Mouse (Mus musculus) liver, embryonic 11.5 days (tissue): ENCODE measurements at regions not wholly inside any gene's neighbourhood (a gene's known extent, or its start where the extent isn't known, plus 50 kb on each side); places are given as distances from the start of the nearest gene placed in this dataset.
A peak's percentile ranks its signal among the peaks of the same experiment; 100 is the strongest.

ENCODE experiments used
- ATAC-seq: fragments of 200-750 bp; cut with Nextera tagmentation; replicated peaks from 2 replicates; pipeline ENCODE4 v1.8.0; 2017; ENCODE audit warnings: moderate number of reproducible peaks, mild to moderate bottlenecking, moderate TSS enrichment, moderate library complexity; ENCODE audit not compliant: low FRiP score
- DNase-seq: peaks from one replicate; pipeline ENCODE4 v3.0.0-alpha.2; 2017; ENCODE audit warnings: low spot score
- H3K27ac ChIP-seq: fragments of 300-500 bp; sonication (generic); 2 replicates; pipeline ENCODE4 v1.5.1; 2014; ENCODE audit warnings: mild to moderate bottlenecking, low read depth, low read length, control low read depth
- H3K27me3 ChIP-seq: fragments of 300-500 bp; sonication (generic); replicated peaks from 2 replicates; pipeline ENCODE4 v1.6.1; 2014; ENCODE audit warnings: low read length, mixed read lengths; ENCODE audit not compliant: control insufficient read depth, insufficient read depth
- H3K36me3 ChIP-seq: fragments of 300-500 bp; sonication (generic); 2 replicates; pipeline ENCODE4 v1.6.1; 2014; ENCODE audit warnings: mild to moderate bottlenecking, low read length, moderate library complexity, mixed read lengths; ENCODE audit not compliant: control insufficient read depth, insufficient read depth
- H3K4me1 ChIP-seq: fragments of 300-500 bp; sonication (generic); replicated peaks from 2 replicates; pipeline ENCODE4 v1.6.1; 2014; ENCODE audit warnings: low read length, mixed read lengths; ENCODE audit not compliant: control insufficient read depth, insufficient read depth
- H3K4me2 ChIP-seq: fragments of 300-500 bp; sonication (generic); 2 replicates; pipeline ENCODE4 v1.6.1; 2014; ENCODE audit warnings: mild to moderate bottlenecking, control low read depth, moderate library complexity
- H3K4me3 ChIP-seq: fragments of 300-500 bp; sonication (generic); 2 replicates; pipeline ENCODE4 v1.5.1; 2014; ENCODE audit warnings: low read depth, low read length, control low read depth
- H3K9ac ChIP-seq: fragments of 300-500 bp; sonication (generic); 2 replicates; pipeline ENCODE4 v1.6.1; 2014; ENCODE audit warnings: low read depth, low read length, control low read depth
- H3K9me3 ChIP-seq: fragments of 300-500 bp; sonication (generic); 2 replicates; pipeline ENCODE4 v1.6.1; 2016; ENCODE audit warnings: low read length, inconsistent platforms, mixed read lengths; ENCODE audit not compliant: control insufficient read depth
- WGBS: fragments of 180-500 bp; shearing (Covaris S2); extraction: QIAGEN DNeasy Blood & Tissue Kit; methylation state at CpG from one replicate; pipeline ENCODE4 v1.1.7; 2014; 5-methylcytosine and 5-hydroxymethylcytosine counted together

- H3K9me3 ChIP-seq = no peaks in the 10 kb centered on the region
- H3K9ac ChIP-seq = no peak overlapping the region
- no peaks in the 10 kb centered on the region for H3K36me3 ChIP-seq
- H3K27me3 ChIP-seq = no peaks in the 10 kb centered on the region
- H3K4me1 ChIP-seq = no peaks in the 10 kb centered on the region
- ATAC-seq (no peak), DNase-seq (no peak)
- H3K4me2 ChIP-seq = no peak overlapping the region
- no peak overlapping the region for H3K27ac ChIP-seq
- 80% methylated on average over 4 of the region's 4 CpGs for WGBS
- no peak overlapping the region for H3K4me3 ChIP-seq
These were observed 150.5 kb upstream of the Wdr11 start for GRCm38 (mm10) chr7:129441085-129441617.

DNA sequence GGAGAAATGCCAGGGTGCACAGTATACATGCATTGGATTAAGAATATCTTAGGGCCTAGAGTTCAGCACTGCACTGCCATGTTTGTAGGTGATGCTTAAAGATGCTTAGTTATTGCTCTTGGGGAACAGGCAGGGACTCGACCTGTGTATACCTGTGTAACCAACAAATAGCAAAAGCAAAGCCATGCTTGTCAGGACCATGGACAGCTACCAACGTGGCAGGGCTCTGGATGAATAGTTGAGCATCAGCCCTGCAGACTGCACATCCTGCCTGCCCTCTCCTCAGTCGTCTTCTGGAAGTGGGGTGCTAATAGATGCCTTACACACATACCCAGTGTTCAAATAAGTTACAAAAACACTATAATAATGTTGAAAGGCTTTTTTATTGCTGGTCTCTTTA, 122.2 kb upstream of the Wdr11 start:
- Histone ChIP-seq H3K27me3 (no peaks in the 10 kb centered on the region), H3K4me2 (no peak overlapping the region), H3K4me1 (no peaks in the 10 kb centered on the region), H3K4me3 (no peak overlapping the region), H3K27ac (no peak overlapping the region), H3K9me3 (no peaks in the 10 kb centered on the region), H3K9ac (no peak overlapping the region), H3K36me3 (no peaks in the 10 kb centered on the region)
- ATAC-seq (no peak), DNase-seq (peak; percentile 47)
- WGBS = 5% methylated on average over 3 of the region's 3 CpGs

DNA sequence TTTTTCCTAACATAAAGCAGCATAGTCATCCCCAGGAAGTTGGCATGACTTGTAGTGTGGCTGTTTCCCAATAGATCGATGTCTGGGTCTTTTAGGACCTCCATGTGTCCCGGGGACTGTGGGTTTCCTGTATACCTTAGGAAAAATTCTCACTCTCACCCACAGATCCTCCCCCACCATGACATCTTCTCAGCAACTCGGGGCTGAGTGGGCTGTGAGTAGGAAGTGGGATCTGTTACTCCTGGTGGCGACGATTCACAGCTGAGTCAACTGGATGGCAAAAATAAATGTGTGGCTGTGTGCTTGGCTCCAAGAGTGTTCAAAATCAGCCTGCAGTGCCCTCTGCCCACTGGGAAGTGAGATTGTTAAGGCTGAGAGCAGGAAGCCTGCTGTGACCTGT, 107.9 kb upstream of the Wdr11 start:
- WGBS = 53% methylated on average over 5 of the region's 5 CpGs
- H3K9ac ChIP-seq = no peak overlapping the region
- no peak for ATAC-seq

DNA sequence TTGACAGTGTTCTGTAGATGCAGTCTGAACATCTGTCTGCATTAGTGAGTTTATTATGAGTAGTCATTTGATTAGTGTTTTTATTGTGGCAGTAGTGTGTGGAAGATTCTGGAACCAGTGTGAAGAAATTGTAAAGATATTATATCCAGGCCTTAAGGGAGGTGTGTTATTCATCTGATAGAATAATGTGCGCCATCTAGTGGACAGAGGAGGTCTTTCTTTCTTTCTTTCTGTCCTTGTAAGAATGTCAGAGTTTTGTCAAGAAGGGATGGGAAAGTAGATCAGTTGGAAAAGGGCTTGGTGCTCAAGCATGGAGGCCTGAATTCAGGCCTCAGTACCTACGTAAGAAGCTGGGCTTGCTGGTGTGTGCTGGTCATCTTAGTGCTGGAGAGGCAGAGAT, 84.8 kb upstream of the Wdr11 start:
- H3K27ac ChIP-seq = no peak overlapping the region
- H3K4me1 ChIP-seq = no peaks in the 10 kb centered on the region
- 23% methylated on average over 2 of the region's 2 CpGs for WGBS
- ATAC-seq (no peak), DNase-seq (no peak)
- H3K27me3 ChIP-seq = no peaks in the 10 kb centered on the region
- H3K4me3 ChIP-seq = no peak overlapping the region
- H3K9me3 ChIP-seq = no peaks in the 10 kb centered on the region
- H3K36me3 ChIP-seq = no peaks in the 10 kb centered on the region
- H3K4me2 ChIP-seq = no peak overlapping the region
- no peak overlapping the region for H3K9ac ChIP-seq

More for the DNA sequence above, 107.9 kb upstream of the Wdr11 start:
- Histone ChIP-seq H3K4me2 (no peak overlapping the region), H3K4me1 (no peaks in the 10 kb centered on the region), H3K36me3 (no peaks in the 10 kb centered on the region), H3K27me3 (no peaks in the 10 kb centered on the region), H3K9me3 (no peaks in the 10 kb centered on the region), H3K4me3 (no peak overlapping the region), H3K27ac (no peak overlapping the region)
- no peak for DNase-seq

- ATAC-seq = no peak
These were observed 82.0 kb upstream of the Wdr11 start for GRCm38 (mm10) chr7:129509631-129510132.

DNA sequence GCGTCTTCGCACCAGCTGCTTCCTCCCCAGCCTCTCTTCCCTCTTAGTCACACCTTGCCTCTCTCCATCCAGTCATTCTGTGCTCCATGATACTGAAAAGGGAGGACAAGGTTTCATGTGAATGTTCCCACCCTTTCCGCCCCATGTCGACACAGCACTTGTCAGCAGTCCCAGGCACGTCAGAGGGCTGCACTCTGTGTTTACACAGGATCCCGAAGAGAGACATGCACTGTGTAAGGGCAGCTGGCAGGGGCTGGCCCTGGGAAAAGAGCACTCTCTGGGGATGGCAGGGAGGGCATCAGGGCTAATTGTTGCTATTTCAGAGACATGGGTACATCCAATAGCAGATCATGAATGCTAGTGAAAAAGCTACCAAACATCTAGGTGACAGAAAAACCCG, 77.0 kb upstream of the Wdr11 start:
- DNase-seq = no peak
- H3K36me3 ChIP-seq = no peaks in the 10 kb centered on the region
- no peaks in the 10 kb centered on the region for H3K27me3 ChIP-seq
- no peak overlapping the region for H3K4me3 ChIP-seq
- H3K9me3 ChIP-seq = no peaks in the 10 kb centered on the region
- H3K4me1 ChIP-seq = no peaks in the 10 kb centered on the region
- H3K4me2 ChIP-seq = no peak overlapping the region
- H3K9ac ChIP-seq = no peak overlapping the region
- no peak; the same call in 1 of the 2 replicates for ATAC-seq
- WGBS = 47% methylated on average over 7 of the region's 7 CpGs
- no peak overlapping the region for H3K27ac ChIP-seq

More at GRCm38 (mm10) chr7:129509631-129510132, 82.0 kb upstream of the Wdr11 start:
- H3K9me3 ChIP-seq = no peaks in the 10 kb centered on the region
- no peak overlapping the region for H3K4me2 ChIP-seq
- H3K36me3 ChIP-seq = no peaks in the 10 kb centered on the region
- 44% methylated on average over 10 of the region's 10 CpGs for WGBS
- H3K4me1 ChIP-seq = no peaks in the 10 kb centered on the region
- H3K27me3 ChIP-seq = no peaks in the 10 kb centered on the region
- H3K4me3 ChIP-seq = no peak overlapping the region
- no peak overlapping the region for H3K9ac ChIP-seq
- H3K27ac ChIP-seq = no peak overlapping the region
- no peak for DNase-seq

GRCm38 (mm10) chr7:129524369-129524915, 67.2 kb upstream of the Wdr11 start:
- Histone ChIP-seq H3K4me2 (no peak overlapping the region), H3K9me3 (no peaks in the 10 kb centered on the region), H3K9ac (no peak overlapping the region), H3K4me1 (no peaks in the 10 kb centered on the region), H3K4me3 (no peak overlapping the region), H3K36me3 (no peaks in the 10 kb centered on the region), H3K27me3 (no peaks in the 10 kb centered on the region), H3K27ac (no peak overlapping the region)
- 76% methylated on average over 1 of the region's 1 CpGs for WGBS
- ATAC-seq (no peak), DNase-seq (no peak)

- Histone ChIP-seq H3K27ac (no peak overlapping the region), H3K9ac (no peak overlapping the region), H3K4me1 (no peaks in the 10 kb centered on the region), H3K4me3 (no peak overlapping the region), H3K4me2 (no peak overlapping the region), H3K36me3 (no peaks in the 10 kb centered on the region), H3K9me3 (no peaks in the 10 kb centered on the region), H3K27me3 (no peaks in the 10 kb centered on the region)
- DNase-seq = no peak
- WGBS = 58% methylated on average over 3 of the region's 3 CpGs
- ATAC-seq = no peak
These were observed 65.7 kb upstream of the Wdr11 start for GRCm38 (mm10) chr7:129525985-129526384.

DNA sequence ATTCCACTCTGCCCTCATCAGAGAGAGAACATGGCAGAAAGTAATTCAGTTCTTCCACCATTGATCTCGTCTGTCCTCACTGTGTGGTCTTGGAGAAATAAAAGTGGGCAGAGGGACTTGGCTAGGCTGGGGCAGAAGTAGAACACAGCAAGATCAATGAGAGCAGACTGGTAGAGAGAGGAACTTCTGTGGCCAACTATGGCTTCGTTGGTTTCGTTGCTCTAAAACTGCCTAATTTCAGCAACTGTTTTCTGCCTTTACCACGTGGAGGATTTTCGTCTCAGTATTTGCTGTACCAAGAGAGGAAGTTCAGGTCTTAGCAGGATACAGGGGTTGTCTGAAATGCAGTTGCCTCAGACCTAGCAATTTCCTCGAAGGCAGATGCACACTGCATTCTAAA, 63.4 kb upstream of the Wdr11 start:
- 48% methylated on average over 6 of the region's 6 CpGs for WGBS
- no peak overlapping the region for H3K9ac ChIP-seq
- DNase-seq = no peak

More for the DNA sequence above, 63.4 kb upstream of the Wdr11 start:
- Histone ChIP-seq H3K27me3 (no peaks in the 10 kb centered on the region), H3K4me1 (no peaks in the 10 kb centered on the region), H3K9me3 (no peaks in the 10 kb centered on the region), H3K4me3 (no peak overlapping the region), H3K4me2 (no peak overlapping the region), H3K27ac (no peak overlapping the region), H3K36me3 (no peaks in the 10 kb centered on the region)
- ATAC-seq = no peak
